Mouse (Mus musculus): Measurements from ENCODE around the gene Ptprr.

Ptprr gene

GRCm38 (mm10) chr10:116266561-116267433 lies 248.8 kb downstream of the Ptprr start:
- DNase-seq (ENCODE audit: low read depth, low spot score): no peak

GRCm38 (mm10) chr10:116267434-116267822 lies 249.4 kb downstream of the Ptprr start:
- no peak for DNase-seq (ENCODE audit: low read depth, low spot score)

DNA sequence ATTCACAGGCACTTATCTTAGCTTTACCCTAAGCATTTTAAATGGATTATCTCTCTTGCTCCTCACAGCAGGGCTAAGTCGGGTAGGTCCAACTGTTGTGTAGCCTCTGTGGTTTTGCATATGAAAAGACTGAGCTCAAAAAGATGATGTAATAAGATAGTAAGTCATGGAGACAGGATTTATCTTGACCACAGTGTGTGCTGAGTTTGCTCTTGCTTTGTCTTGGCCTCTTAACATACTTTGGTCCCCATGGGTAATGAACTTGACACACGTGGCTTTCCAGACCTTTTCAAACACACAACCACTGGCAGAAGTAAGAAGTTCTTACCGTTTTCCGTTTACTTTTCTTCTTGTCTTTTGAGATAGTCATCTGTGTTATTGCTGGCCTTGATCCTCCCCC lies 250.3 kb downstream of the Ptprr start:
- DNase-seq (ENCODE audit: low read depth, low spot score): no peak

GRCm38 (mm10) chr10:116270646-116271469 lies 252.8 kb downstream of the Ptprr start:
- DNase-seq (ENCODE audit: low read depth, low spot score): no peak

GRCm38 (mm10) chr10:116271470-116271915 lies 253.5 kb downstream of the Ptprr start:
- no peak for DNase-seq (ENCODE audit: low read depth, low spot score)

DNA sequence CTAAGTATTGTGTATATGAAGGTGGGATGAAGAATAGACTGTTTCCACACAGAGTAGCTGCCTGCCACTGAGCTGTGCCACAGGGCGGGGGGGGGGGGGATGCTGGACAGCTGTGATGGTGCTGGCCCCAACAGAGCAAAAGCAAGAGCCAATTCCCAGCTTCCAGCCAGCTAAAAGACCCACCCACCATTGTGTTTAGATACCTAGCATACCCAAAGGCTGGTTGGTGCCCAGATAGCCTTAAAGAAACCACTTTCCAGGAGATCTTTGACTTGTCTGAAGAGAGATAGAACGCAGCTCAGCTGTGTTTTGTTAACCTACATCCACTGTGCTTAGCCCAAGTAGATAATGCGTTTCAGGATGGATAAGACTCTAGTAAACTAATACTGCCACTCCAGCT lies 254.1 kb downstream of the Ptprr start:
- DNase-seq (ENCODE audit: low read depth, low spot score): no peak

- no peak for DNase-seq (ENCODE audit: low read depth, low spot score)
These were observed 257.3 kb downstream of the Ptprr start, which contains the start of gene Ptprb for GRCm38 (mm10) chr10:116275280-116275679. Gene Ptprb (plus strand): TSS chr10:116275523.

GRCm38 (mm10) chr10:116286697-116287344 lies 268.8 kb downstream of the Ptprr start:
- no peak for DNase-seq (ENCODE audit: low read depth, low spot score)

DNA sequence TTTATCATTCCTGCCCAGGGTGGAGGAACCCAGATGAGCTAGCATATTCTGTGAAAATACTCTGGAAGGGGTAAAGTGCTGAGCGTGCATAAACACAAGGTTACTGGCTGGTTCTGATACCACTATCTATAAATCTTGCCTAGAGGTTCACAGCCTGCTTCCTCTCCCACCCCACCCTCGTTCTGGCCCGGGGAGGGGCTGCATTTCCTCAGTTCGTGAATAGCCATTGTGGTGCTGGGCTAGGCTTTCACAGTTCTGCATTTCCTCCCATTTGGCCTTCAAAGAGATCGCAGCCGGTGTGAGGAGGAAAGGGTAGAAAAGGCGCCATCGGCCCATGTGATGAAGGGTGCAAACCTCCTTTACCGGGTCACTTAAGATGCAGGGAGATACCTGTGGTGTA lies 270.1 kb downstream of the Ptprr start:
- DNase-seq (ENCODE audit: low read depth, low spot score): no peak

DNA sequence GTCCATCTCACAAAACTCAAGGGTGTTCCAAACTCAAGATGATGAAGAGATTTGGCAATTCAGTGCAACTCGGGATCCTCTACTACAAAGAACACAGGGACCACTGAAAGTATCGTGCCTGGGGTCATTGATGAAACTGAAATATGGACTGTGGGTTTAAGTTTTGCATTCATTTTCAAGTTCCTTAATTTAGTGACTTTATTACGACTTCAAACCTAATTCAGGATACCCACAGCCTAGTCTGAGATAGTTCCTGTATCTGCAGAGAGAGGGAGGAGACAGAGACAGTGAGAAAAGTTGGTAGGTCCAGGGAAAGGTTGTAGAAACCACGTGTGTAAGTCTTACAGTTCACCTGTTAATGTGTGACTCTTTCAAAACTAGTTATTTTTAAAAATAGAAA lies 272.5 kb downstream of the Ptprr start:
- no peak for DNase-seq (ENCODE audit: low read depth, low spot score)

GRCm38 (mm10) chr10:116291153-116291755 lies 273.2 kb downstream of the Ptprr start:
- no peak for DNase-seq (ENCODE audit: low read depth, low spot score)

GRCm38 (mm10) chr10:116296439-116296838 lies 278.4 kb downstream of the Ptprr start:
- DNase-seq (ENCODE audit: low read depth, low spot score): no peak

DNA sequence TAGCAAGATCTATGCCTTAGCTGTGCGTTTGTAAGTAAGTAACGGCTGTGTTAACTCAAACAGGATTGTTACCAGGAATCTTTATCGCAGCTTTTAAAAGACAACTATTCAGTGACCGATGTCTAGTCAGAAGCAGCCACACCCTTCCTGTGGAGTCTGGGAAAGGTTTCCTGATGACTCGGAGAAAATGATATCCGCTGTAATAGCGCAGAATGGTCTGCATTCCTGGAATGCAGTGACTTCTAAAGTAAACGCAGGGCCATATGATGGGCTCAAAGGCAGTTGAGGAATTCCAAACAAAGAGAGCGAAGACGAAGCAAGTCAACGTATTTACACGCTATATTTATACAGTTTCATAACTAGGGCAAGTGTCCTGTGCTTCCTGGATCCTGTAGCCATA lies 279.8 kb downstream of the Ptprr start:
- no peak for DNase-seq (ENCODE audit: low read depth, low spot score)

DNA sequence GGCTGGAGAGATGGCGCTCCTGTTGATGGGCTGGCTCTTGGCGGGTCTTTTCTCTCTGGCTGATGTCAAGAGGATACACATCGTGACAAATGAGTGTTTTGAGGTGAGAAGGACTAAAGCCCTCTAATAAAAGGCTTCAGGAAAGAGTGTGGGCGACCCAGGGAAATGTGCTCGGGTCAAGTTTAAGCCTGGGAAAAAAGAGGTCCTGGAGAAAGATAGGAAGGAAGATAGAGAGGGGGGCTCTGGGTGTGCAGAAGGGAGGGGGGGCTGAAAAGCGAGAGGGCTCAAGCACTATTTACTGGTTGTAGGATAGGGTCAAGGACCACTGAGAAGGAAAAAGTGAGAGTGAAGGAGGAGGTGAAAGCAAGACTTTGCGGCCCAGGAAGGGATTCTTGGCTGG lies 282.8 kb downstream of the Ptprr start:
- no peak for DNase-seq (ENCODE audit: low read depth, low spot score)

- DNase-seq (ENCODE audit: low read depth, low spot score): no peak
These were observed 283.2 kb downstream of the Ptprr start for GRCm38 (mm10) chr10:116301258-116301657.

DNA sequence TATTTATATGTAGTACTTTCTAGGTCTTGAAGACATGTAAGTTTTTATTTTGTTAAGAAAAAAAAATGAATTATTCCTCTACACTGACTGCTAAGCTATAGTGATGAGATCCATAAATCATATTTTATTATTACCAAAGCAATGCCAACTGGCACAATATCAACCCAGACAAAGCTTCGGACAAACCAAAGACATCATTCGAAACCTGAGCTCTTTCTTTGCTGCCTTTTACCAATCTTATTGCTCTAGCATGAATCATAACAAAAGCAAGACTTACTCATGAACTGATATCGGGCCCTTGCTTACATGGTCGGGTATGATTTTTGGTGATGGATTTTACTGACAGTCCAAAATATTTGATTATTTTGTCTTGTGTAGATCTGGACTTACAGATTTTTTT lies 286.3 kb downstream of the Ptprr start:
- no peak for DNase-seq (ENCODE audit: low read depth, low spot score)

DNA sequence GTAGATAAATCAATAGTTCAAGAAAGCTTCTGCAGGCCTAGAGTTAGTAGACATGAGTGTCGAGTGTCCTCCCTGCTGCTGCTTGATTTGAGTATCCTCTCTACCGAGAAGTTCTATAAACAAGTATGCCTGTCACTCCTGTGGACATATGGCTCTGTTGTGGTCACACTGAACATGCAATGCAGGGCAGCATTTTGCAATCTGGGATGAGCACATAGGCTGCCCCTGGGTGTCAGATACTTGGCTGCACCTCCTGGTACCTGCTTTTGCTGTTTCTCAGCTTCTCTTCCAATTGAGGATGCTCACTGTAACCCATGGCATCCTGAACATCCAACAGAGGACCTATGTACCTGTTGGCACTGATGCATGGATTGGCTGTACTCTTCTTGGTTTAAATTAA lies 291.4 kb downstream of the Ptprr start:
- no peak for DNase-seq (ENCODE audit: low read depth, low spot score)

- DNase-seq (ENCODE audit: low read depth, low spot score): no peak
These were observed 292.6 kb downstream of the Ptprr start for GRCm38 (mm10) chr10:116310516-116311210.

DNA sequence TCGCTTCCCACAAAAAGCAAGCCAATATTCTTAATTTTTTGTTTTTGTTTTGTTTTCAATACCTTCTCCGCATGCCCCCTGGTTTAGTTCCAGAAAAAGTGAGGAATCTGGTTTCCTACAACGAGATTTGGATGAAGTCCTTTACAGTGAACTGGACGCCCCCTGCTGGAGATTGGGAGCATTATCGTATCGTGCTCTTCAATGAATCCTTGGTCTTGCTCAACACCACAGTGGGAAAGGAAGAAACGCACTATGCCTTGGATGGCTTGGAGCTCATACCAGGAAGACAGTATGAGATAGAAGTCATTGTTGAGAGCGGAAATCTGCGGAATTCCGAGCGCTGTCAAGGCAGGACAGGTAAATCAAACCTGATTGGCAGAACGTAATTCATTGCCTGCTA lies 301.2 kb downstream of the Ptprr start:
- DNase-seq (ENCODE audit: low read depth, low spot score): peak; percentile 43
